Mouse (Mus musculus): ENCODE measurements at regions not wholly inside any gene's neighbourhood (a gene's known extent, or its start where the extent isn't known, plus 50 kb on each side); places are given as distances from the start of the nearest gene placed in this dataset.

- H3K9me3 ChIP-seq (replicated peaks; ENCODE audit: insufficient read depth, low read length), result no peaks in the 10 kb centered on the region
- DNase-seq (ENCODE audit: low read depth, low spot score), result no peak
- no peak overlapping the region for H3K4me3 ChIP-seq (ENCODE audit: control insufficient read depth in 1 of 2, insufficient read depth in 1 of 2, low read depth in 2 of 2, low read length in 2 of 2)
- TF ChIP-seq KAT2A (conservative IDR thresholded peaks at IDR 0.05; ENCODE audit: low read depth, low read length), result no peak
- TF ChIP-seq MAFK (IDR thresholded peaks at IDR 0.05; ENCODE audit: borderline replicate concordance, low read depth, low read length), result no peak
- no peak for TF ChIP-seq MAX (IDR thresholded peaks at IDR 0.05; ENCODE audit: low read length)
- TF ChIP-seq NRF1 (IDR thresholded peaks at IDR 0.05; ENCODE audit: insufficient read depth, low read depth, low read length, poor library complexity, severe bottlenecking), result no peak
- TF ChIP-seq MAZ (IDR thresholded peaks at IDR 0.05; ENCODE audit: low read depth, low read length), result no peak
- no peak for TF ChIP-seq ZNF384 (IDR thresholded peaks at IDR 0.05; ENCODE audit: low read depth, low read length)
- no peak for TF ChIP-seq ETS1 (IDR thresholded peaks at IDR 0.05; ENCODE audit: low read depth, low read length)
- no peak for TF ChIP-seq CHD2 (IDR thresholded peaks at IDR 0.05; ENCODE audit: low read length)
- TF ChIP-seq TBP (IDR thresholded peaks at IDR 0.05; ENCODE audit: low read depth, low read length), result no peak
- no peak for TF ChIP-seq E2F4 (IDR thresholded peaks at IDR 0.05; ENCODE audit: borderline replicate concordance, low read depth, low read length)
- TF ChIP-seq MYB (IDR thresholded peaks at IDR 0.05; ENCODE audit: low read depth, low read length), result no peak
- TF ChIP-seq MEF2A (IDR thresholded peaks at IDR 0.05; ENCODE audit: extremely low read depth, insufficient replicate concordance, low read depth, low read length, poor library complexity, severe bottlenecking), result no peak
- TF ChIP-seq POLR2A (IDR thresholded peaks at IDR 0.05; ENCODE audit: control insufficient read depth in 1 of 2, insufficient read depth in 1 of 2, low read depth in 1 of 2, low read length in 2 of 2, poor library complexity in 1 of 2), result no peak
- TF ChIP-seq USF1 (IDR thresholded peaks at IDR 0.05; ENCODE audit: low read depth, low read length), result no peak
- TF ChIP-seq TCF12 (IDR thresholded peaks at IDR 0.05; ENCODE audit: low read depth, low read length), result no peak
- TF ChIP-seq SMC3 (IDR thresholded peaks at IDR 0.05; ENCODE audit: low read depth, low read length), result no peak
- no peak for TF ChIP-seq UBTF (IDR thresholded peaks at IDR 0.05; ENCODE audit: borderline replicate concordance, insufficient read depth, low read depth, low read length)
- TF ChIP-seq GATA1 (IDR thresholded peaks at IDR 0.05; ENCODE audit: low read depth, low read length), result no peak
- TF ChIP-seq POLR2AphosphoS5 (IDR thresholded peaks at IDR 0.05; ENCODE audit: borderline replicate concordance, low read depth, low read length), result no peak
- no peaks in the 10 kb centered on the region for H3K36me3 ChIP-seq (ENCODE audit: control insufficient read depth in 1 of 2, insufficient read depth in 2 of 2, low read length in 2 of 2)
- H3K9ac ChIP-seq (ENCODE audit: control insufficient read depth, low read depth, low read length, poor library complexity, severe bottlenecking), result no peak overlapping the region
- no peaks in the 10 kb centered on the region for H3K79me2 ChIP-seq (ENCODE audit: control insufficient read depth, insufficient read depth, low read length, poor library complexity)
- peaks cover 0 to 4% of the 10 kb centered on the region in 2 experiments; a peak in 1 of 4 replicates for H3K4me1 ChIP-seq (ENCODE audit: control insufficient read depth in 1 of 2, insufficient read depth in 2 of 2, low read length in 2 of 2)
- H3K27me3 ChIP-seq (ENCODE audit: control insufficient read depth in 1 of 2, insufficient read depth in 2 of 2, low read length in 2 of 2), result peaks cover 0 to 2% of the 10 kb centered on the region in 2 experiments; a peak in 2 of 4 replicates
- H3K27ac ChIP-seq (ENCODE audit: control insufficient read depth, low read depth, low read length), result no peak overlapping the region
Measured at GRCm38 (mm10) chr17:87501098-87501497, 54.4 kb upstream of the Calm2 start.

GRCm38 (mm10) chr17:87501687-87502387 lies 55.1 kb upstream of the Calm2 start:
- DNase-seq (ENCODE audit: low read depth, low spot score), result no peak
- Histone ChIP-seq H3K4me1 (ENCODE audit: control insufficient read depth in 1 of 2, insufficient read depth in 2 of 2, low read length in 2 of 2) (peaks cover 0 to 4% of the 10 kb centered on the region in 2 experiments; a peak in 1 of 4 replicates), H3K27ac (ENCODE audit: control insufficient read depth, low read depth, low read length) (no peak overlapping the region), H3K36me3 (ENCODE audit: control insufficient read depth in 1 of 2, insufficient read depth in 2 of 2, low read length in 2 of 2) (no peaks in the 10 kb centered on the region), H3K9me3 (replicated peaks; ENCODE audit: insufficient read depth, low read length) (no peaks in the 10 kb centered on the region), H3K4me3 (ENCODE audit: control insufficient read depth in 1 of 2, insufficient read depth in 1 of 2, low read depth in 2 of 2, low read length in 2 of 2) (no peak overlapping the region), H3K79me2 (ENCODE audit: control insufficient read depth, insufficient read depth, low read length, poor library complexity) (no peaks in the 10 kb centered on the region), H3K27me3 (ENCODE audit: control insufficient read depth in 1 of 2, insufficient read depth in 2 of 2, low read length in 2 of 2) (peaks cover 0 to 2% of the 10 kb centered on the region in 2 experiments; a peak in 2 of 4 replicates), H3K9ac (ENCODE audit: control insufficient read depth, low read depth, low read length, poor library complexity, severe bottlenecking) (no peak overlapping the region)
- TF ChIP-seq E2F4 (IDR thresholded peaks at IDR 0.05; ENCODE audit: borderline replicate concordance, low read depth, low read length) (no peak), MAX (IDR thresholded peaks at IDR 0.05; ENCODE audit: low read length) (no peak), GABPA (IDR thresholded peaks at IDR 0.05; ENCODE audit: low read depth, low read length) (no peak), UBTF (IDR thresholded peaks at IDR 0.05; ENCODE audit: borderline replicate concordance, insufficient read depth, low read depth, low read length) (no peak), RAD21 (IDR thresholded peaks at IDR 0.05; ENCODE audit: low read depth, low read length) (no peak), MYC (IDR thresholded peaks at IDR 0.05; ENCODE audit: low read depth, low read length) (0 out of 2 replicates have a peak, but pooled peaks have one; percentile 16), CHD2 (IDR thresholded peaks at IDR 0.05; ENCODE audit: low read length) (no peak), JUND (IDR thresholded peaks at IDR 0.05; ENCODE audit: low read depth, low read length) (no peak), TAL1 (IDR thresholded peaks at IDR 0.05; ENCODE audit: low read length) (no peak)

Data from MEL (cell line).